Mouse (Mus musculus) liver, postnatal 0 days (tissue): ENCODE data around the gene Glp1r. TPM values are rescaled to one million over a fixed set of nuclear protein-coding genes. Genes with fewer than 3 reads are reported as not detected.

Experiments
- ATAC-seq: fragments of 200-750 bp; cut with Nextera tagmentation; 2 replicates; pipeline ENCODE4 v1.8.0; 2017; ENCODE audit warnings: mild to moderate bottlenecking, moderate library complexity
- DNase-seq: peaks from one replicate; pipeline ENCODE4 v3.0.0-alpha.2; 2016
- H3K27ac ChIP-seq: fragments of 300-500 bp; sonication (generic); 2 replicates; pipeline ENCODE4 v1.5.1; 2014; ENCODE audit warnings: antibody characterized with exemption, moderate library complexity, mild to moderate bottlenecking, low read depth
- H3K27me3 ChIP-seq: fragments of 300-500 bp; sonication (generic); 2 replicates; pipeline ENCODE4 v1.6.1; 2014; ENCODE audit warnings: low read length, control low read depth, mixed read lengths; ENCODE audit not compliant: insufficient read depth
- H3K36me3 ChIP-seq: fragments of 300-500 bp; sonication (generic); replicated peaks from 2 replicates; pipeline ENCODE4 v1.6.1; 2014; ENCODE audit warnings: mild to moderate bottlenecking, control low read depth, low read length, moderate library complexity, mixed read lengths; ENCODE audit not compliant: insufficient read depth
- H3K4me1 ChIP-seq: fragments of 300-500 bp; sonication (generic); 2 replicates; pipeline ENCODE4 v1.6.1; 2014; ENCODE audit warnings: antibody characterized with exemption, mild to moderate bottlenecking, control low read depth; ENCODE audit not compliant: insufficient read depth
- H3K4me2 ChIP-seq: fragments of 300-500 bp; sonication (generic); 2 replicates; pipeline ENCODE4 v1.6.1; 2014; ENCODE audit warnings: low read depth, mild to moderate bottlenecking, low read length, moderate library complexity, mixed read lengths
- H3K4me3 ChIP-seq: fragments of 300-500 bp; sonication (generic); 2 replicates; pipeline ENCODE4 v1.5.1; 2014; ENCODE audit warnings: low read depth, low read length
- H3K9ac ChIP-seq: fragments of 300-500 bp; sonication (generic); replicated peaks from 2 replicates; pipeline ENCODE4 v1.6.1; 2014; ENCODE audit warnings: mild to moderate bottlenecking, moderate library complexity
- H3K9me3 ChIP-seq: fragments of 300-500 bp; sonication (generic); 2 replicates; pipeline ENCODE4 v1.6.1; 2016; ENCODE audit warnings: mild to moderate bottlenecking, control low read depth, low read length, mixed read lengths
- CTCF ChIP-seq: sonication (generic); IDR thresholded peaks from 2 replicates; pipeline ENCODE4 v1.5.1; 2016; ENCODE audit warnings: antibody characterized with exemption, low read depth
- EP300 ChIP-seq: IDR thresholded peaks from 2 replicates; pipeline ENCODE4 v1.6.1; 2016; ENCODE audit warnings: antibody characterized with exemption, low read depth, mild to moderate bottlenecking
- WGBS: fragments of 180-500 bp; shearing (Covaris S2); extraction: QIAGEN DNeasy Blood & Tissue Kit; methylation state at CpG from one replicate; pipeline ENCODE4 v1.1.7; 2014; ENCODE audit not compliant: insufficient replicate concordance; 5-methylcytosine and 5-hydroxymethylcytosine counted together
- polyA plus RNA-seq: library from polyadenylated mRNA; unstranded; fragments of >200 nt; fragmentation: Nextera tagmentation; extraction: Ambion mirVana; gene quantifications from 2 replicates; pipeline ENCODE4 v1.2.1, GENCODE M21; 2015

The Glp1r gene
- polyA plus RNA-seq, 1 experiment from 2014 or later: not detected

DNA sequence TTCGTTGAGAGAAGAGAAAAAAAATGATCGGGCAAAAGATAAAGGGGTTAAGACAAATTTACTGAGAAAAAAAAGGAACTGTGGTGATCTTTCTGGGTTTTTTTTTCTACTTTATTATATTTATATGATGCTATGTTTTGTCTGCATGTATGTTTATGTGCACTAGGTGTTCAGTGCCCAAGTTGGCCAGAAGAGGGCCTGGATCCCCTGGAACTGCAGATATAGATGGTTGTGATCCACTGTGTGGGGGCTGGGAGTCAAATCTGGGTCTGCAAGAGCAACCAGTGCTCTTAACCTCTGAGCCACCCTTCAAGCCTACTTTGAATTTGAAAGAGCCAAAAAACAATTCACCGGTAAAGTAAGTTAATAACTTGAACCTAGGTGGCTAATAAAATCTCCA is 21.2 kb upstream of the Glp1r start:
- Histone ChIP-seq H3K9me3 (peaks cover 3% of the 10 kb centered on the region; the same call in 1 of the 2 replicates), H3K9ac (no peak overlapping the region), H3K4me2 (no peak overlapping the region), H3K27me3 (0 out of 2 replicates have a peak, but pooled peaks cover 3% of the 10 kb centered on the region), H3K27ac (no peak overlapping the region), H3K4me1 (no peaks in the 10 kb centered on the region), H3K36me3 (no peaks in the 10 kb centered on the region), H3K4me3 (no peak overlapping the region)
- no peak for ATAC-seq
- 82% methylated on average over 3 of the region's 3 CpGs for WGBS
- TF ChIP-seq CTCF (no peak), EP300 (no peak)
- no peak for DNase-seq

DNA sequence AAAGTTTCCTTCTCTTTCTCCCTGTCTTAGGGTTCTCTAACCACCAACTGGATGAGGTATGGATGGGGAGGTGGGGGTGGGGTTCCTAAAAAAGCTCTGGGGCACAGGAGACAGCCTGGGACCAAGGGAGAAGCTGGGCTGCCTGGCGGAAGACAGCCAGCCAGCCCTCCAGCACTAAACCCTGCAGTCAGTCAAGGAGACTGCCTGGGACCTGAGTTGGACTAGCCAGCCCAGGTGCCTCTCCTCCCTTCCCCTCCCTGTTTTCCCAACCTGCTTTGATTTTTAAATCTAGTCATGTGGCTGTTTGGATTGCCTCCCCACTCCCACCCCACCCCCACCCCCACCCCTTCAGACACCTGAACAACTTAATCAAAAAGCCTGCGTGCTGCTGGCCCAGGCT is 20.6 kb upstream of the Glp1r start:
- WGBS: 56% methylated on average over 2 of the region's 2 CpGs
- no peaks in the 10 kb centered on the region for H3K36me3 ChIP-seq
- H3K4me1 ChIP-seq: no peaks in the 10 kb centered on the region
- ATAC-seq: no peak
- DNase-seq: no peak
- peaks cover 3% of the 10 kb centered on the region; the same call in 1 of the 2 replicates for H3K9me3 ChIP-seq
- H3K4me2 ChIP-seq: no peak overlapping the region
- H3K27me3 ChIP-seq: 0 out of 2 replicates have a peak, but pooled peaks cover 3% of the 10 kb centered on the region
- H3K27ac ChIP-seq: no peak overlapping the region
- no peak overlapping the region for H3K9ac ChIP-seq
- TF ChIP-seq CTCF (no peak), EP300 (no peak)
- no peak overlapping the region for H3K4me3 ChIP-seq

DNA sequence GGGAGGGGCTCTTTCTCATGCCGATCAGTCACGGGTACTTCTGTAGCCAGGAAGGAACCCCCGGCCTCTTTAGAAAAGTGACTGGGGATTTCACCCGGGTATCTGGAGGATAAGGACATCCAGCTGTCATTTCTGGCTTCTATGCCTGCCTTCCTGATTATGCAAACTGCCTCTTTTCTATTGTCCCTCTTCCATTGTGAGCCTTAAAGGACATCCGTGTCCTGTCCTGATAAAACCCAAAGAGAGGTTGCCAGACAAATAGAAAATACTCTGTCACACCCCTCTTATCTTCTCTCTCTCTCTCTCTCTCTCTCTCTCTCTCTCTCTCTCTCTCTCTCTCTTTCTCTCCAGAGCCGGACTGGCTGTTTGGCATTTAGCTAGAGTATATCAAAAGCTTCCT is 19.4 kb upstream of the Glp1r start:
- no peak for DNase-seq
- Histone ChIP-seq H3K9me3 (no peaks in the 10 kb centered on the region), H3K4me1 (no peaks in the 10 kb centered on the region), H3K4me3 (no peak overlapping the region), H3K27me3 (0 out of 2 replicates have a peak, but pooled peaks cover 3% of the 10 kb centered on the region), H3K9ac (no peak overlapping the region), H3K27ac (no peak overlapping the region), H3K4me2 (no peak overlapping the region), H3K36me3 (no peaks in the 10 kb centered on the region)
- 9% methylated on average over 6 of the region's 6 CpGs for WGBS
- peak; percentile 21; the same call in 1 of the 2 replicates for ATAC-seq
- TF ChIP-seq CTCF: no peak
- peak; percentile 22; the same call in 1 of the 2 replicates for TF ChIP-seq EP300

DNA sequence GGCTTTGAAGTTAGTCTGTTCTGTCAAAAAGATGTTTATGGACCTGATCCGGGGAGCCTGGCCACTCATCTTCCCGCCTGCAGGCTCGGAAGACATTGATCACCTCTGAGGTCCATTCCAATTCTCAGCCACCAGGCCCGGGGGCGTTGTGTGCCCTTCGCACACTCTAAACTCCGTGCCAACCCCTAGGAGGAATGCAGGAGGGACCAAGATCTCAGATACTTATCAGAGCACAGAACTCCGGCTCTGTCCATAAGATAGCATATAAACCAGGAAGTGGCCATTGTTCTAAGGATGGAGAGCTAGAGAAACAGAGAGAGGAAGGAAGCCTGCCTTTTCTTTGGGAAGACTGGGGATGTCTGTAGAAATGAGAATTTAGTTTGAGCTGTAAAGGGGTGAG is 18.1 kb upstream of the Glp1r start:
- H3K4me3 ChIP-seq: no peak overlapping the region
- WGBS: 41% methylated on average over 8 of the region's 8 CpGs
- H3K9me3 ChIP-seq: no peaks in the 10 kb centered on the region
- no peaks in the 10 kb centered on the region for H3K4me1 ChIP-seq
- no peaks in the 10 kb centered on the region for H3K36me3 ChIP-seq
- H3K9ac ChIP-seq: no peak overlapping the region
- no peak overlapping the region for H3K27ac ChIP-seq
- ATAC-seq (no peak), DNase-seq (no peak)
- 0 out of 2 replicates have a peak, but pooled peaks cover 3% of the 10 kb centered on the region for H3K27me3 ChIP-seq
- no peak for TF ChIP-seq EP300
- no peak for TF ChIP-seq CTCF
- H3K4me2 ChIP-seq: no peak overlapping the region

DNA sequence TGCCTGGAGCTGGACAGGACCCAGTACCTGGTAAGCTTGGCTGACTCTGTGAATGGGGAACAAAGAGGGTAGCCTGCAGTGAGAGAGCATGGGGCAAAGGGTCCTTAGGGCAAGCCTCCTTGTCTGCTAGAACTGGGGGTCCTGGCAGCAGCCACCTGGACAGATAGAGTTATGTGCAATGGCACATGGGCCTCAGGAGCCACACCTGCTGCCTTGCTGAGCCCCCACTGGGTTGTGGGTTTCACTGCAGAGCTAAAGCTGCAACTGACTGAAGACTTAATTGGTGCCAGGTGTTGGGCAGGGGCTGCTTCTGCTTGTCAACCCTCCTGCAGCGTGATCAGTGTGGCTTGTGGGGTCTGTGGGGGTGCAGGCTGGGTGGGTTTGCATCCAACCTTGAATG is 9.5 kb upstream of the Glp1r start:
- Histone ChIP-seq H3K4me2 (no peak overlapping the region), H3K27me3 (no peaks in the 10 kb centered on the region), H3K36me3 (no peaks in the 10 kb centered on the region), H3K9ac (no peak overlapping the region), H3K4me1 (no peaks in the 10 kb centered on the region), H3K4me3 (no peak overlapping the region), H3K9me3 (no peaks in the 10 kb centered on the region), H3K27ac (no peak overlapping the region)
- 33% methylated on average over 1 of the region's 1 CpGs for WGBS
- TF ChIP-seq EP300 (no peak), CTCF (no peak)
- DNase-seq (no peak), ATAC-seq (no peak)

DNA sequence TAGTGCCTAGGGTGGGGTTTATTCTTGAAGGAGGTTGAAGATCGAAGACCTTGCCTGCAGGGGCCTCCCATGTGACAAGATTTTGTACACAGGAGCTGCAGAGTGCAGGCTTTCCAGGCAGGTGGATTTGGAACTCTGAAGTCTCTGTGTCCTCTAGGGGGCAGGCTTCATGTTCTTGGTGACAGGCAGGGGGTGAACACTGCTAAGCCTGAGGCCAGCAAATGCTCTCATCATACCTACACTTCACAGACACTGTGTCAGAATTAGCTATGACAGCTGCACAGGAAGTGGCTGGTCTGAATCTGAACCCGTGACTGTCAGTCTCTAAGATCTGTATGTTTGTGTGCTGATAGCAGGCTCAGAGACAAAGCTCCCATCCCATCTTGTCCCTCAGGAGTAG is 8.9 kb upstream of the Glp1r start:
- Histone ChIP-seq H3K36me3 (no peaks in the 10 kb centered on the region), H3K27ac (no peak overlapping the region)

GRCm38 (mm10) chr17:30897075-30897474 is 4.5 kb upstream of the Glp1r start:
- ATAC-seq (no peak), DNase-seq (no peak)
- TF ChIP-seq EP300 (no peak), CTCF (no peak)
- Histone ChIP-seq H3K9me3 (no peaks in the 10 kb centered on the region), H3K27ac (no peak overlapping the region), H3K36me3 (no peaks in the 10 kb centered on the region), H3K27me3 (peaks cover 18% of the 10 kb centered on the region), H3K4me2 (no peak overlapping the region), H3K4me1 (no peaks in the 10 kb centered on the region), H3K9ac (no peak overlapping the region), H3K4me3 (no peak overlapping the region)
- 15% methylated on average over 2 of the region's 2 CpGs for WGBS

More for the DNA sequence above, 8.9 kb upstream of the Glp1r start:
- 23% methylated on average over 2 of the region's 2 CpGs for WGBS
- Histone ChIP-seq H3K4me1 (no peaks in the 10 kb centered on the region), H3K9me3 (no peaks in the 10 kb centered on the region), H3K9ac (no peak overlapping the region), H3K4me2 (no peak overlapping the region), H3K27me3 (no peaks in the 10 kb centered on the region), H3K4me3 (no peak overlapping the region)
- TF ChIP-seq EP300 (no peak), CTCF (0 out of 2 replicates have a peak, but pooled peaks have one; percentile 34)
- ATAC-seq (no peak), DNase-seq (no peak)
